Mouse (Mus musculus) hindbrain, embryonic 15.5 days (tissue): ENCODE measurements around the gene Pla2g4d. TPM values are rescaled to one million over a fixed set of nuclear protein-coding genes. Genes with fewer than 3 reads are reported as not detected.

Experiments
- polyA plus RNA-seq: library from polyadenylated mRNA; unstranded; fragments of >200 nt; fragmentation: Nextera tagmentation; extraction: Ambion mirVana; gene quantifications from 2 replicates; pipeline ENCODE4 v1.2.1, GENCODE M21; 2015

Pla2g4d gene
- polyA plus RNA-seq, 1 experiment from 2014 or later = not detected

Other genes with a start within 250 kb of the Pla2g4d start
- 18.9 and 19.8 TPM in 2 replicates for gene Ehd4, start 134.6 kb downstream of the Pla2g4d start, polyA plus RNA-seq
- 4.7 and 4.8 TPM in 2 replicates for gene Pla2g4e, start 43.9 kb downstream of the Pla2g4d start, polyA plus RNA-seq
- 0.06 TPM in 1 of 2 replicates, not detected in the other for gene Pla2g4f, start 25.0 kb upstream of the Pla2g4d start, polyA plus RNA-seq
- gene Vps39, start 63.9 kb upstream of the Pla2g4d start, polyA plus RNA-seq = 42.7 and 43.1 TPM in 2 replicates
- gene Ganc, start 114.7 kb upstream of the Pla2g4d start, polyA plus RNA-seq = 8.3 and 11.1 TPM in 2 replicates
- gene Tmem87a, start 114.9 kb upstream of the Pla2g4d start, polyA plus RNA-seq = 5.1 and 6.7 TPM in 2 replicates
- gene Capn3, start 166.8 kb upstream of the Pla2g4d start, polyA plus RNA-seq = 0.80 and 1.1 TPM in 2 replicates